Mouse (Mus musculus): ENCODE results near the gene 1700017D01Rik. TPM values are rescaled to one million over a fixed set of nuclear protein-coding genes. Genes with fewer than 3 reads are reported as not detected.
"Not testable (repeated sequence)": the region's sequence is repeated elsewhere in the genome, so short reads cannot be mapped to it uniquely, and the experiment has no call there.

Gene 1700017D01Rik
- polyA plus RNA-seq (2012; rRNA removed), result not detected in 2 replicates

DNA sequence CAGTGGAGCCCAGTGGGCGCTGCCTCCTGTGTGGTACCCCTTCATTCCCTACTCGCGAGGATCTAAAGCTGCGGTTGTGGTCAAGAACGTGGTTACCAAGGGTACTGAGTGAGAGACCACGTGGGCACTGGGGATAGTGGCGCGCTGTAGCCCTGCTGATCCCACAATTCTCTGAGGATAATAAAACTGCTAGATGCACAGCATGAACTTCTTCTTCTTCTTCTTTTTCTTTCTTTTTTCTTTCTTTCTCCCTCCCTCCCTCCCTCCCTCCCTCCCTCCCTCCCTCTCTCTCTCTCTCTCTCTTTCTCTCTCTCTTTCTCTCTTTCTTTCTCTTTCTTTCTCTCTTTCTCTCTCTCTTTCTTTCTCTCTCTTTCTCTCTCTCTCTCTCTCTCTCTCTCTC lies at the start of gene 1700017D01Rik:
TSS of gene 1700017D01Rik (minus strand) at position 101 of the 400 bp plus-strand sequence.
- H3K27ac ChIP-seq (ENCODE audit: insufficient read depth, low read length); H3K4me3 ChIP-seq (ENCODE audit: insufficient read depth, low read length); H3K4me1 ChIP-seq (ENCODE audit: control insufficient read depth, insufficient read depth, low read length): not testable (repeated sequence)

DNA sequence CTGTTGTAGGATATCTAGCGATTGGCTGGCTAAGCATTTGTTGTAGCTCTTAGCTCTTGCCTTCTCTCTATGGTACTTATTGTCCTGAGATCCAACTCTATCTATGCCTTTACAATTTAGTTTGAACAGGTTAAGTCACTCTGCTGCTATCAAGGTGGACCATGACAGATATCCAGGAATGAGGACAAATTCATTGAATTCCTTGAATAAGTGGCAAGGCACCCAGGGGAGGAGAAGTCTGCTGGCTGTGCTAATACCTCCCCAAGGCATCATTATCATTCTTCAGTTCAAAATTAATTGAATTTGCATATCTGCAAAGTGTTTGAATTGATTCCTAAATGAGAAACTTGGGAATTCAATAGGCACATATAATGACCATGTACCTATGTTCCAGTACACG lies 46.8 kb upstream of the 1700017D01Rik start:
- Histone ChIP-seq H3K4me1 (ENCODE audit: control insufficient read depth, insufficient read depth, low read length) (no peaks in the 10 kb centered on the region), H3K27ac (ENCODE audit: insufficient read depth, low read length) (no peak overlapping the region), H3K4me3 (ENCODE audit: insufficient read depth, low read length) (no peak overlapping the region)
- no peak for TF ChIP-seq CTCF (IDR thresholded peaks at IDR 0.05; ENCODE audit: extremely low read depth, insufficient read depth, low read length)
- TF ChIP-seq POLR2A (IDR thresholded peaks at IDR 0.05; ENCODE audit: extremely low read depth, insufficient read depth, low read length), result no peak

DNA sequence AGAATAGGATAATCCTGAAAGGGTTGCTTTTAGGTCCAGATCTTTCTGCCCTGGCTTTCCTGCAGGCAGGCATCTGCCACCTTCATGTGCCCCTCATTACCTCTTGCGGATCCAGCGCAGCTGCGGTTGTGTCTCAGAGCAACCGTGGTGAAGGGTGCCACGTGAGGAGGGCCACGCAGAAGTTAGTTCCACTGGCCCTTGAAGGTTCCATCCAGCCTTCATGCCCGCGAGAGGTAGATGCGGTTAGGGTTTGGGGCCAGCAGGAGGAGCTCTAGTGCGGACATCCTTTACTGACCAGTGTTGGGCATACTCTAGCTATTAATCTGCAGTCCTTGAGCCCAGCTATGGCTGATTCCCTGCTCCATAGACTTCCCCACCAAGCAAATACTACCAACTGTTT lies 34.5 kb upstream of the 1700017D01Rik start, which contains the start of gene 1700025F22Rik:
TSS of gene 1700025F22Rik (minus strand) at position 149 of the 400 bp plus-strand sequence.
- TF ChIP-seq POLR2A (IDR thresholded peaks at IDR 0.05; ENCODE audit: extremely low read depth, insufficient read depth, low read length) (no peak), CTCF (IDR thresholded peaks at IDR 0.05; ENCODE audit: extremely low read depth, insufficient read depth, low read length) (no peak)

DNA sequence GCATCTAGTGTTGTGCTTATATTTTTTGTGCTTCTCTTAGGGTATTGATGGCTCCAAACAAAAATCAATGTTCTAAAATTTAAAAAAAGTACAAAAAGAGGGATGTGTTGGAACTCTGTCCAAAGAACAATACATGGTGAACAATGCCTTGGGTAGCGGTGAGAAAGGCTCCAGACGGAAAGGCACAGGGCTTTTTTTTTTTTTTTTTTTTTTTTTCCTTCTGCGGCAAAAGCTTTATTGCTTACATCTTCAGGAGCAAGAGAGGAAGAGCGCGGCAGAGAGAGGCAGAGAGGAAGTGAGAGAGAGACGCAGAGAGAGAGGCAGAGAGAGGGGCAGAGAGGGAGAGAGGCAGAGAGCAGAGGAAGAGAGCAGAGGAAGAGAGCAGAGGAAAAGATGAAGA lies 27.2 kb upstream of the 1700017D01Rik start:
- H3K27ac ChIP-seq (ENCODE audit: insufficient read depth, low read length); H3K4me3 ChIP-seq (ENCODE audit: insufficient read depth, low read length); H3K4me1 ChIP-seq (ENCODE audit: control insufficient read depth, insufficient read depth, low read length): not testable (repeated sequence)

More for the DNA sequence above, 34.5 kb upstream of the 1700017D01Rik start, which contains the start of gene 1700025F22Rik:
- H3K27ac ChIP-seq (ENCODE audit: insufficient read depth, low read length), result no peak within 1 kb of the TSS
- no peaks in the 10 kb centered on the region for H3K4me1 ChIP-seq (ENCODE audit: control insufficient read depth, insufficient read depth, low read length)
- no peak within 1 kb of the TSS for H3K4me3 ChIP-seq (ENCODE audit: insufficient read depth, low read length)

DNA sequence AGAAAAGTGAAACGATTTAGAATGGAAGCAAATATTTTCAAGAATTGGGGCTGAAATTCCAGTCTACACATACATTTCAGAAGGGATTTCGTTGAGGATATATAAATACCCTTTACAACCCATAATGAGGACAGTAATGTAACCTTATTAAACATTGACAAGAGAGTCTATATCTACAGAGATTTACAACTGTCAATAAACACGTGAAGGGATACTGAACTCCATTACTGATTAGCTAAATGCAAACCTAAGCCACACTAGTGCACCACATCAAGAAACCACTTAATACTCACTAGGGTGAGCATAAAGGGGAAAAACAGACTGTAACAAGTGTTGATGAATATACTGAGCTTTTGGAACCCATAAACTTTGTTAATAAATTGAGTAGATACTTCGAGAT lies 4.7 kb upstream of the 1700017D01Rik start:
- Histone ChIP-seq H3K4me3 (ENCODE audit: insufficient read depth, low read length) (no peak overlapping the region), H3K4me1 (ENCODE audit: control insufficient read depth, insufficient read depth, low read length) (no peaks in the 10 kb centered on the region), H3K27ac (ENCODE audit: insufficient read depth, low read length) (no peak overlapping the region)
- TF ChIP-seq CTCF (IDR thresholded peaks at IDR 0.05; ENCODE audit: extremely low read depth, insufficient read depth, low read length) (no peak), POLR2A (IDR thresholded peaks at IDR 0.05; ENCODE audit: extremely low read depth, insufficient read depth, low read length) (no peak)

DNA sequence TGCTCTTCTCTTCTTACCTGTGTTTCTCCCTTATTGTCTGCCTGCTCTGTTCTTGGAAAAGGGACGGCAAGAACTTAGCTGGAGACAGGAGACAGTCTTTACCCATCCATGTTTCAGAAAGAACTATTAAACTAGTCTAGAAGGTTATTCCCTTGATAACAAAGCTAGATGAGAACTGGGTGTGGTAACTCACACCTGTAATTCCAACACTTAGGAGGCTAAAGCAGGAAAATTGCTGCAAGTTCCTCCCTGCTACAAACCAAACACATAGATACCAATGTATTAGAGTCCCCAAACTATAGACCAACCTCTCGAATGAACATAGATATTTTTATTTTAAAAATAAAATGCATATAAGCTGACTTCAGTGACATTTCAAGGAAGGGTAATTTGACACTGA lies 4.2 kb upstream of the 1700017D01Rik start:
- H3K4me3 ChIP-seq (ENCODE audit: insufficient read depth, low read length), result no peak overlapping the region
- TF ChIP-seq POLR2A (IDR thresholded peaks at IDR 0.05; ENCODE audit: extremely low read depth, insufficient read depth, low read length), result no peak
- no peak for TF ChIP-seq CTCF (IDR thresholded peaks at IDR 0.05; ENCODE audit: extremely low read depth, insufficient read depth, low read length)
- no peaks in the 10 kb centered on the region for H3K4me1 ChIP-seq (ENCODE audit: control insufficient read depth, insufficient read depth, low read length)
- H3K27ac ChIP-seq (ENCODE audit: insufficient read depth, low read length), result no peak overlapping the region

DNA sequence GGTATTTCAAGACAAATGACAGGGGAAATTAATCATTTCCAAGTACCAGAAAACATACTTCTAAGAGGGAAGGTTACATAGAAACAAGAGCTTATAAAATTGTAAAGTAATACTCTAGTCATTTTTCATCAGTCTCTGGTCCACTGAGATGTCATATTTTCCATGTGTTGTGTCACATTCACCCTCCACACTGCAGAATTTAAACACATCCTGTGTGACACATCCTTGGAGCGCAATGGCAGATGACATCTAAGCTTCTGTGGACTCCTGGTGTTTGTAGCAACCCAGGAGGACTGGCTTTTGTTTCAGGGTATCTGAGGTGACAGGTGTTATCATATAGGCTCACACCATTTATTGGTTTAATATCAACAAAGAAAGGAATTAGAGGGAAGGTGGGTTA lies 974 bp downstream of the 1700017D01Rik start:
- H3K4me1 ChIP-seq (ENCODE audit: control insufficient read depth, insufficient read depth, low read length), result no peaks in the 10 kb centered on the region
- no peak overlapping the region for H3K4me3 ChIP-seq (ENCODE audit: insufficient read depth, low read length)
- no peak for TF ChIP-seq POLR2A (IDR thresholded peaks at IDR 0.05; ENCODE audit: extremely low read depth, insufficient read depth, low read length)
- no peak for TF ChIP-seq CTCF (IDR thresholded peaks at IDR 0.05; ENCODE audit: extremely low read depth, insufficient read depth, low read length)
- H3K27ac ChIP-seq (ENCODE audit: insufficient read depth, low read length), result no peak overlapping the region

DNA sequence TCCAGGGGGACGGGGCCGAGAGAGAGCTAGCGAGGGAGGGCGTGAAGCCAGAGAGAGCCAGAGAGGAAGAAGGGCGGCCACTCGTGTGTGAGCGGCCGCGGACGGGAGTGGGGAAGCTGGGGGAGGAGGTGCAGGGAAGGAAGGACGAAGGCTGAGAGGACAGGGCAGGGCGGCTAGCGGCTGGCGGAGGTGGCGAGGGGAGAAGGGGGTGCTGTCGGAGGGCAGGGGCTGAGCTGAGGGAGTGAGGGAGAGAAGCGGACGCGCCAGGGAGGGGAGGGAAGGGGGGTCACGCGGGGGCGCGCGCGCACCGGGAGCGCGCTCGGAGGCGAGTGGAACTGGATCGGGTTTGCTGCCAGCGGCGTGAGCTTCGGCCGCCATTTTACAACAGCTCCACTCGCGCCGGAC lies 9.7 kb downstream of the 1700017D01Rik start:
- not testable (repeated sequence) for H3K4me1 ChIP-seq (ENCODE audit: control insufficient read depth, insufficient read depth, low read length); H3K27ac ChIP-seq (ENCODE audit: insufficient read depth, low read length)
- peak overlapping the region; percentile 56 for H3K4me3 ChIP-seq (ENCODE audit: insufficient read depth, low read length)

DNA sequence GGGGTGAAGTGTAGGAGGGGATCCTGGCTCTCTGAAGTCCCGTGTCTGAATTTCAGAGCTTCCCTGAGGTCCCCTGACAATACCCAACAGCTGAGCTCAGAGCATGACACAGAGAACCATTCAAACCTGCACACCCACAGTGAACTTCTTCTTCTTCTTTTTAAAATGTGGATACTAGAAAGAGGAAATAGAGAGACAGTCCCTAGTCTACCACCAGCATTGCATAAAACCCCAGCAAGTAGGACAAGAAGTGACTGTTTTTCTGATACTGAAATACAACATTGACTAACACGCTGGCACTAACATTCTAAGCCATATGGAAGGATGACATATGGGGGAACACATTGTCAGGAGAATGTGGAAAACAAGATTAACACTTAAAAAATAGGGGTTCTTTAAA lies 11.3 kb downstream of the 1700017D01Rik start:
- Histone ChIP-seq H3K27ac (ENCODE audit: insufficient read depth, low read length) (no peak overlapping the region), H3K4me3 (ENCODE audit: insufficient read depth, low read length) (no peak overlapping the region), H3K4me1 (ENCODE audit: control insufficient read depth, insufficient read depth, low read length) (no peaks in the 10 kb centered on the region)
- TF ChIP-seq POLR2A (IDR thresholded peaks at IDR 0.05; ENCODE audit: extremely low read depth, insufficient read depth, low read length) (no peak), CTCF (IDR thresholded peaks at IDR 0.05; ENCODE audit: extremely low read depth, insufficient read depth, low read length) (no peak)

DNA sequence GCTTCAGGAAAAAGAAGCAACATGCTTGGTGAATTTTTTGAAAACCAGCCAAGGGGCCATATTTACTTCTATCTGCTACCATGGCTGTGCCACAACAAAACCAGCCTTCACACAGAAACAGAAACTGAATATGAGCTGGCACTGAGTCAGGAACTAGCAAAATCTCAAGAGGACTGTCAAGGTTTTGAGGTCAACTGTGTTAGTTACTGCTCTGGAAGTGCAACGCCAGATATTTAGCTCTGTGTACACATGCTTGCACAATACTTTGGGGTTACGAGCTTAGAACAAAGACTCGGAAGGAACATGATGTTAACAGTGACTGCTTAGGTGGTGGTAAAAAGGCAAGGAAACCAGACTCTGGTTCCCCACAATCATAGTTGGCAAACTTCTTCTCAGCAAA lies 22.9 kb downstream of the 1700017D01Rik start:
- Histone ChIP-seq H3K4me1 (ENCODE audit: control insufficient read depth, insufficient read depth, low read length) (no peaks in the 10 kb centered on the region), H3K27ac (ENCODE audit: insufficient read depth, low read length) (no peak overlapping the region), H3K4me3 (ENCODE audit: insufficient read depth, low read length) (no peak overlapping the region)
- TF ChIP-seq CTCF (IDR thresholded peaks at IDR 0.05; ENCODE audit: extremely low read depth, insufficient read depth, low read length) (no peak), POLR2A (IDR thresholded peaks at IDR 0.05; ENCODE audit: extremely low read depth, insufficient read depth, low read length) (no peak)

DNA sequence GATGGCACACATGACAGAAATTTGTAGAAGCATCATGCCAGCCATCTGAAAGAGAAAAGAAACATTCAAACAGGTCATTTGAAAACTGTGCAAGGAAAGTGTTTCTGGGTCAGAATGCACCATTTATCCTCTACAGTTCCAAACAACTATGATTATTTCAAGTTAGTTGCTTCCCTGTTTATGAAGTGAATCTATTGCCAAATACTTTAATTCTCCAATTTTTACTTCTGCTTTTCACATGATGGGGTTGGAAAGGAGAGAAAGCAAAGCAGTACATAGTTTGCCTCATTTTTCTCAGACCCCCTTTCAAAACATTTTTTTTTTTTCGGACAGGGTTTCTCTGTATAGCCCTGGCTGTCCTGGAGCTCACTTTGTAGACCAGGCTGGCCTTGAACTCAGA lies 28.8 kb downstream of the 1700017D01Rik start:
- TF ChIP-seq POLR2A (IDR thresholded peaks at IDR 0.05; ENCODE audit: extremely low read depth, insufficient read depth, low read length), result no peak
- no peak for TF ChIP-seq CTCF (IDR thresholded peaks at IDR 0.05; ENCODE audit: extremely low read depth, insufficient read depth, low read length)
- Histone ChIP-seq H3K4me3 (ENCODE audit: insufficient read depth, low read length) (no peak overlapping the region), H3K4me1 (ENCODE audit: control insufficient read depth, insufficient read depth, low read length) (no peaks in the 10 kb centered on the region), H3K27ac (ENCODE audit: insufficient read depth, low read length) (no peak overlapping the region)

Measured in cortical plate, adult 2 months (tissue).